Mouse (Mus musculus) retina, postnatal 7 days (tissue): ENCODE results near the gene Snrpa1.
A peak's percentile ranks its signal among the peaks of the same experiment; 100 is the strongest.
"Not testable (repeated sequence)": the region's sequence is repeated elsewhere in the genome, so short reads cannot be mapped to it uniquely, and the experiment has no call there.

Experiments used
- DNase-seq: peaks from one replicate; pipeline ENCODE4 v3.0.0-alpha.2; 2012; ENCODE audit warnings: low read depth, low spot score

The Snrpa1 gene

GRCm38 (mm10) chr7:66058703-66059102, at the start of gene Snrpa1:
Gene Snrpa1 (plus strand): TSS chr7:66059003.
- DNase-seq, result no peak

- no peak for DNase-seq
These were observed 48.3 kb upstream of the Snrpa1 start for GRCm38 (mm10) chr7:66010518-66010917.

DNA sequence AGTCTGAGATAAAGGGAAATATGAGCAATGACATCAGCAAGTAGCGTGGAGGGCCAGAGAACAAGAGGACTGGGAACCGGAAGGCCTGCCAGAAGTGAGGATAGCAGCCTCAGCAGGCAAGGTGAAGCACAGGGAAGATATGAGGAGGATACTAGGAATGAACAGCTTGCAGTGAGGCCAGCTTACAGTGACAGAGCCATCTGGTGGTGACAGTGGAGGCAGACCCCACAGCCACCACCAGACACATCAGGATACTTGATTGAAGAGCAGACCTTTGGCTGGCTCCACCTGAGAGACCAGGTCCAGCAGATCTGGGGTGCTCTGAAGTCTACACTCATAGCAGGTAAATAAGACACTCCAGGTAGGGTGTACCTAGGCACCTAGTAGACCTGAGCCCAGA, 31.1 kb upstream of the Snrpa1 start:
- peak; percentile 20 for DNase-seq

DNA sequence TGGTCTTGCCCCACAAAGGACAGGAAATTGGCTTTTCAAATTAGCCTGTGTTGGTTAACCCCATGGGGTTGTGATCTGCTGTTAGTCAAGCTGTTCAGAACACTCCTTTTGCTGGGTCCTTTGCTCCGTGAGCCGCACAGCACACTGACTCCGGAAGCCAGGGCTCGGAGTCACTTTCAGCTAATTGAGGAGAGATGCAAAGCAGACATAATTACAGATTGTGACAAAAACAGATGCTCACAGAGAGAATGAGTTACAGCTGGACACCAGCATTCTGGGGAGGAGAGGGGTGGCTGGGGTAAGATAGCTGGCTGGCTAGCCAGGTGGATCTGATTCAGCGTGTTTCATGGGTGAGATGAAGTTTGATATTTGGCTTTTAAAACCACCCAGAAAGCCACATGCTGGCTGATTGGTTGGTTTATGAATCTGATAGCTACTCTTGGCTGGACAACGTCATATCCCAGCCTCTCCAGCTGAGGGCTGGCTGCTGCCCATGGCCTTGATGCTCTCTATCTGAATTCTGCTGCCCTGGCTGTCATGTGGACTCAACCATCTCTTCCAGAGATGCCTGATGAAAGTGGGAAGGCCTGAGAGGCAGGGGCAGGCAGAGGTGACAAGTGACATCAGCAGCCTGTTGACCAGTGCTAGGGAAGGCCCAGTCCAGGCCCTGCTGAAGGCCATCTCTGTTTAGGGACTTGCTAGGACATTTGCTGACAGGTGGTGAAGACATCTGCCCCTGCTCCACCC, 29.9 kb upstream of the Snrpa1 start:
- DNase-seq, result no peak

GRCm38 (mm10) chr7:66036809-66037208, 22.0 kb upstream of the Snrpa1 start:
- DNase-seq, result no peak

GRCm38 (mm10) chr7:66038261-66038660, 20.5 kb upstream of the Snrpa1 start:
- DNase-seq, result no peak

DNA sequence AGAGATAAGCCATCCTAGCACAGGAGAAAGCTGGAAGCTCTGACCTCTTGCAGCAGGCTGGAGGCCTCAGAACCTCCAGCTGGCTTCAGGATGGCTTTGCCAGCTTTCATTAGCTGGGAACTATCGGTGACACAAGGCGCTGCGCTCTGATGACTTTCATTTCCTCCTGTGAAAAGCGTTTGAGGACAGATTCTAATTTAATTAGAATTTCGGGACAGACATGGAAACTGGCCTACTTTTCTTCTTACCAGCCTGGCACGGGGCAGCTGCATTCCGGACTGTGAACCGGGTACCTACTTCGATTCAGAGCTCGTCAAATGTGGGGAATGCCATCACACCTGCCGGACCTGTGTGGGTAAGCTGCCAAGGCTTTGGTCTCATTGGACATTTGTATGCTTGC, 20.1 kb upstream of the Snrpa1 start:
- DNase-seq, result no peak

GRCm38 (mm10) chr7:66040026-66040814, 18.6 kb upstream of the Snrpa1 start:
- no peak for DNase-seq

GRCm38 (mm10) chr7:66043552-66044459, 15.0 kb upstream of the Snrpa1 start, which contains the start of gene Gm45213:
Gene Gm45213 (plus strand): TSS chr7:66043602.
- no peak for DNase-seq

GRCm38 (mm10) chr7:66044617-66045016, 14.2 kb upstream of the Snrpa1 start:
- no peak for DNase-seq

GRCm38 (mm10) chr7:66046921-66047918, 11.6 kb upstream of the Snrpa1 start:
- no peak for DNase-seq

GRCm38 (mm10) chr7:66047975-66048374, 10.8 kb upstream of the Snrpa1 start:
- DNase-seq, result no peak

DNA sequence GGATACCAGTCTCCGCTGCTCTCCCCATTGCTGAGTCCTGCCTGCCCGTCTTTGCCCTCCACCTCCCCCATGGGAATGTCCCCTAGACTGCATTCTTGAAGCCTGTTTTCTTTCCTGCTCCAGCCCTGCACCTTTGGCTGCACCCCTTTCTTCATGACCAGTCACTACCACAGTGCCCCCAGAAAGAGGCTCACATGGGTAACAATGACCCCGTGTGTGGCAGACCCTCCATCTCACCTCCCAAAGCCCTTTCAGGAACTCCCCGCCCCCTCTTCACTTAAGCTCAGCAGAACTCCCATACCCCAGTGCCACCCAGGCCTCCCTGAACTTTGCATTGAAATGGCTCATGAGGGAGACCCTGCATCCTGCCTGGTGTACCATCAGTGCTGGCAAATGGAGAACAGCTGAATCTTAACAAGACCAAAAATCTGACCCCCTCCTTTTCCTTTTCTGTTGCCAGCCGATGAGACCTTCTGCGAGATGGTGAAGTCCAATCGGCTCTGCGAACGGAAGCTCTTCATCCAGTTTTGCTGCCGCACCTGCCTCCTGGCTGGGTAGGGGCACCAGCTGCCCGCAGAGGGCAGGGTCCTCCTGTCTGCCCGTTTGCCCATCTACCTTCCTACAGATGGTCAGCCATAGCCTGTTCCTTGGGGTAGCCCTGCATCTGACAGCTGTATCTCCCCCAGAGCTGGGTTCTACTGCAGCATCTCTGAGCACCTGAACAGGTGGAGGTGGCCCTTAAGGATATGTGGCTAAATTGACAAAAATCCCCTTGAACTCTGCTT, 10.2 kb upstream of the Snrpa1 start:
- DNase-seq, result no peak

- no peak for DNase-seq
These were observed 4.8 kb upstream of the Snrpa1 start for GRCm38 (mm10) chr7:66053946-66054483.

- not testable (repeated sequence) for DNase-seq
These were observed 3.4 kb upstream of the Snrpa1 start for GRCm38 (mm10) chr7:66055356-66055755.

GRCm38 (mm10) chr7:66060066-66060956, 1.5 kb downstream of the Snrpa1 start:
- DNase-seq, result peak; percentile 74

DNA sequence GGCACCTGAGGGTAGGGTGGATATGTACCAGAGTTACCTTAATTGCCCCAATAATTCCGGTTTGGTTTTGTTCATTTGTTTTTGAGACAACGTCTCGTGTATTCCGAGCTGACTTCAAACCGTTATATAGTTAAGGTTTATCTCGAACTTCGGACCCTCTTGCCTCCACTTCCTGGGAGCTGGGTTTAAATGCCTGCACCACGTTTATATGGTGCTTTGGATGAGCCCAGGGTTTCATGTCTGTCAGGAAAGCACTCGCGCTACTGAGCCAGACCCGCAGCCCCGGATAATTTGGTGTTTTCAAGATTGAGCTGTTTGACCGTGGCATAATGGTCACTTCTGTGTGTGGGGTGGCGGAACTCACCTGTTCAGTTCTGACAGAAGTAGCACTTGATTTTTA, 2.3 kb downstream of the Snrpa1 start:
- no peak for DNase-seq

DNA sequence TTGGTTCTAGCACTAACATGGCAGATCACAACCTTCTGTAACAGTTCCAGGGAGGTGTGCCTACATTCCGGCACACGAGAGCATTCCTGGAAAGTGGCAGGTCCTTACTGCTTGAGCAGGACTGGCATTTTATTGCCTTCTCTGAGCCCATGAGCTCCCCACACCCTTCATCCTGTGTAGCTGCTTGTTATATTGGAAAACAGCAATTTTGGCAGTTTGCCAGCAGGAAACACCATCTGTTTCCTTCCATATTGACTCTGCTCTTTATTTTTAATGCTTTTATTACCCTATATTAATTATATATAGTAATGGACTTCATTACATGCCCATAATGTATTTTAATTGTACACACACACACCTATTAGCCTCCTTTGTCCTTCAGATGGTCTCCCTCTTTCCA, 17.6 kb downstream of the Snrpa1 start:
- no peak for DNase-seq
